Mouse (Mus musculus) limb, embryonic 14.5 days (tissue): ENCODE data around the gene Kirrel3. TPM values are rescaled to one million over a fixed set of nuclear protein-coding genes. Genes with fewer than 3 reads are reported as not detected.

Source experiments
- ATAC-seq: fragments of 200-750 bp; cut with Nextera tagmentation; 2 replicates; pipeline ENCODE4 v1.8.0; 2017; ENCODE audit warnings: low read depth, moderate number of reproducible peaks, moderate TSS enrichment; ENCODE audit not compliant: low FRiP score
- DNase-seq: peaks from one replicate; pipeline ENCODE4 v3.0.0-alpha.2; 2015; ENCODE audit warnings: low spot score
- H3K27ac ChIP-seq: fragments of 300-500 bp; sonication (generic); replicated peaks from 2 replicates; pipeline ENCODE4 v1.5.1; 2014; ENCODE audit warnings: low read depth, mild to moderate bottlenecking, low read length, moderate library complexity, mixed read lengths
- H3K27me3 ChIP-seq: fragments of 300-500 bp; sonication (generic); 2 replicates; pipeline ENCODE4 v1.6.1; 2014; ENCODE audit warnings: low read length, mixed read lengths; ENCODE audit not compliant: control insufficient read depth, insufficient read depth
- H3K36me3 ChIP-seq: fragments of 300-500 bp; sonication (generic); 2 replicates; pipeline ENCODE4 v1.6.1; 2014; ENCODE audit warnings: mild to moderate bottlenecking, low read length, moderate library complexity, mixed read lengths; ENCODE audit not compliant: control insufficient read depth, insufficient read depth
- H3K4me1 ChIP-seq: fragments of 300-500 bp; sonication (generic); 2 replicates; pipeline ENCODE4 v1.6.1; 2014; ENCODE audit warnings: antibody characterized with exemption, low read length, mixed read lengths; ENCODE audit not compliant: control insufficient read depth, insufficient read depth
- H3K4me2 ChIP-seq: fragments of 300-500 bp; sonication (generic); replicated peaks from 2 replicates; pipeline ENCODE4 v1.6.1; 2014; ENCODE audit warnings: low read depth, mild to moderate bottlenecking, low read length, moderate library complexity; ENCODE audit not compliant: severe bottlenecking
- H3K4me3 ChIP-seq: fragments of 300-500 bp; sonication (generic); replicated peaks from 2 replicates; pipeline ENCODE4 v1.5.1; 2014; ENCODE audit warnings: low read length
- H3K9ac ChIP-seq: fragments of 300-500 bp; sonication (generic); 2 replicates; pipeline ENCODE4 v1.6.1; 2014; ENCODE audit warnings: mild to moderate bottlenecking, low read depth, low read length, moderate library complexity; ENCODE audit not compliant: severe bottlenecking
- H3K9me3 ChIP-seq: fragments of 300-500 bp; sonication (generic); 2 replicates; pipeline ENCODE4 v1.6.1; 2016; ENCODE audit warnings: low read length; ENCODE audit not compliant: control insufficient read depth
- POLR2A ChIP-seq: fragments of 200-500 bp; IDR thresholded peaks from 2 replicates; pipeline ENCODE4 v1.8.0; 2012; ENCODE audit warnings: inconsistent platforms, mild to moderate bottlenecking, moderate library complexity, borderline replicate concordance; ENCODE audit not compliant: insufficient read depth, insufficient read length; ENCODE audit errors: extremely low read depth
- WGBS: fragments of 180-500 bp; shearing (Covaris S2); extraction: QIAGEN DNeasy Blood & Tissue Kit; methylation state at CpG from one replicate; pipeline ENCODE4 v1.1.7; 2014; 5-methylcytosine and 5-hydroxymethylcytosine counted together
- polyA plus RNA-seq, 2 experiments: library from polyadenylated mRNA; depleted of rRNA in 1 of 2; stranded (reverse) in 1 of 2; unstranded in 1 of 2; fragments of >200 nt; fragmentation: Nextera tagmentation in 1 of 2; extraction: Ambion mirVana in 1 of 2; gene quantifications; 2 replicates each; pipeline versions ENCODE4 v1.2.1 to v1.2.3; 2012 to 2014

The Kirrel3 gene
- polyA plus RNA-seq, 2 experiments, result 10.1 to 14.6 TPM

- no peak overlapping the region for H3K4me2 ChIP-seq
- no peak overlapping the region for H3K4me3 ChIP-seq
- no peak overlapping the region for H3K27ac ChIP-seq
- no peaks in the 10 kb centered on the region for H3K9me3 ChIP-seq
- no peaks in the 10 kb centered on the region for H3K27me3 ChIP-seq
- TF ChIP-seq POLR2A, result no peak
- H3K36me3 ChIP-seq, result no peaks in the 10 kb centered on the region
- DNase-seq (no peak), ATAC-seq (no peak)
- H3K4me1 ChIP-seq, result no peaks in the 10 kb centered on the region
- no peak overlapping the region for H3K9ac ChIP-seq
- 89% methylated on average over 2 of the region's 2 CpGs for WGBS
Observed at GRCm38 (mm10) chr9:34912273-34912972, 426.7 kb downstream of the Kirrel3 start.

- H3K9ac ChIP-seq, result no peak overlapping the region
- H3K4me3 ChIP-seq, result no peak overlapping the region
- 0 out of 2 replicates have a peak, but pooled peaks have one; percentile 19 for ATAC-seq
- no peaks in the 10 kb centered on the region for H3K27me3 ChIP-seq
- 4% methylated on average over 5 of the region's 5 CpGs for WGBS
- no peak overlapping the region for H3K27ac ChIP-seq
- H3K4me1 ChIP-seq, result no peaks in the 10 kb centered on the region
- peak; percentile 85 for DNase-seq
- no peaks in the 10 kb centered on the region for H3K9me3 ChIP-seq
- H3K36me3 ChIP-seq, result no peaks in the 10 kb centered on the region
- TF ChIP-seq POLR2A, result no peak
- no peak overlapping the region for H3K4me2 ChIP-seq
Observed at GRCm38 (mm10) chr9:34912996-34913395, 427.3 kb downstream of the Kirrel3 start.

DNA sequence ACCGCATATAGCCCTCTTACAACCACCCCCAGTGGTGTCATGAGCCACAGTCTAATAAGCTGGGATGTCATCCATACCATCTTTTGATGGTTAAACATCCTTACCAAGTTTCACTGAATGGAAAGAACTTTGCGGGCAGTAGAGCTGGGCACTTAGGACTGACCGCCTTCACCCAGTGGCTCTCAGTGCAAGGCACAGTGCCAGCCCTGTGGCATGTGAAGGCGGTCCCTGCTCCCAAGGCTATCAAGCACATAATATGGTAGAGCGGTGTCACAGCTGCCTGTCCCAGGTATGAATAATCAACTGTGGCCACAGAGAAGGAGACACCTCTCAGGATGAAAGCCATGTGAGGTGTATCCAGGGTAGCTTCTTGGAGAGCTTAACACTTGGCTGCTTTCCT is 433.3 kb downstream of the Kirrel3 start:
- Histone ChIP-seq H3K9me3 (no peaks in the 10 kb centered on the region), H3K4me2 (no peak overlapping the region), H3K36me3 (no peaks in the 10 kb centered on the region), H3K4me3 (no peak overlapping the region), H3K9ac (no peak overlapping the region), H3K27ac (no peak overlapping the region), H3K27me3 (no peaks in the 10 kb centered on the region), H3K4me1 (no peaks in the 10 kb centered on the region)
- DNase-seq (no peak), ATAC-seq (no peak)
- 96% methylated on average over 5 of the region's 5 CpGs for WGBS
- TF ChIP-seq POLR2A, result no peak

- Histone ChIP-seq H3K4me2 (no peak overlapping the region), H3K4me1 (no peaks in the 10 kb centered on the region), H3K4me3 (no peak overlapping the region), H3K9ac (no peak overlapping the region), H3K27me3 (no peaks in the 10 kb centered on the region), H3K27ac (no peak overlapping the region), H3K36me3 (no peaks in the 10 kb centered on the region), H3K9me3 (no peaks in the 10 kb centered on the region)
- no peak for TF ChIP-seq POLR2A
- 73% methylated on average over 3 of the region's 3 CpGs for WGBS
- DNase-seq (no peak), ATAC-seq (no peak)
Observed at GRCm38 (mm10) chr9:34920116-34920515, 434.4 kb downstream of the Kirrel3 start.

DNA sequence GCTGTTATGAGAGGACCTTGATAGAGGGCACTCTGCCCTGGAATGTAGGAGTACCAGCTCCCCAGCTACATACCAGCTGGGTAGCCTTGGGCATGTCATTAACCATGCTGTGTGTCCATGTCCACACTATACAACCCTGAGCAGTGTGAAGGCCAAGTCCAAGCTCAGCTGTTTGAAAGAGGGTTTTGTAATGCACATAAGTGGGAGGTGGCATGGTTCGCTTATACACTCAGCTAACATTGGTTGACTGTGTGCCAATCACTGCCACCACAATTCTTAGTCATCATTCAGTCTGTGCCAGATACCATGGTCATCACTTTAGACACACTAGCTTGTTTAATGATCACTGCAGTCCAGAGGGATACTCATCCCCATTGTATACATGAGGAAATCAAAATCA is 436.2 kb downstream of the Kirrel3 start:
- Histone ChIP-seq H3K9ac (no peak overlapping the region), H3K9me3 (no peaks in the 10 kb centered on the region), H3K27me3 (no peaks in the 10 kb centered on the region), H3K4me1 (no peaks in the 10 kb centered on the region), H3K4me3 (no peak overlapping the region), H3K4me2 (no peak overlapping the region), H3K36me3 (no peaks in the 10 kb centered on the region), H3K27ac (no peak overlapping the region)
- 83% methylated on average over 1 of the region's 1 CpGs for WGBS
- DNase-seq, result no peak
- TF ChIP-seq POLR2A, result no peak
- ATAC-seq, result no peak
